Mouse (Mus musculus): Measurements from ENCODE around the gene Usp7. TPM values are rescaled to one million over a fixed set of nuclear protein-coding genes. Genes with fewer than 3 reads are reported as not detected.

Gene Usp7
- polyA plus RNA-seq, 1 experiment from 2014 or later = 15.8 TPM

DNA sequence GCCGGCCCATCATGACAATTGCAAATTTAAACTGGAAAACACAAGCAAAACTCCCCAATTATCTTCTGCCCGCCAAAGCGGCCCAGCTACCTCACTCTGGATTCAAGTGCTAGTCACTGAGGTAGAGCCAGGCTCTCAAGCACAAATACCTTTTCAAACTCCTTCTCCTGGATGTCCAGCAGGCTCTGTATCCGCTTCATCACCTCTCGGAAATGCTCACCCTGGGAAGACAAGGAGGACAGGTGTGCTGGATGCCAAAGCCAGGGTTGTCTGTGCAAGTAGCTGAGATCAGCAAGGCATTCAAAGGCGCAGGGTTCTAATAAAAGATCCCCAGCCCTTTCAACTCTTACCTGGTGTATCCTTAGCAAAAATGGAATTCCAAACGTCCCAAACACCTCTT lies 100.9 kb downstream of the Usp7 start:
- 90% methylated on average over 7 of the region's 7 CpGs for WGBS (ENCODE audit: insufficient replicate concordance)
- no peak overlapping the region for H3K4me2 ChIP-seq (ENCODE audit: low read depth, low read length)
- no peaks in the 10 kb centered on the region for H3K27me3 ChIP-seq (ENCODE audit: insufficient read depth, low read length)
- H3K27ac ChIP-seq (ENCODE audit: low read depth) = no peak overlapping the region
- DNase-seq (no peak), ATAC-seq (no peak)
- no peak overlapping the region for H3K4me3 ChIP-seq (ENCODE audit: low read depth, low read length)
- H3K4me1 ChIP-seq (ENCODE audit: insufficient read depth) = peaks cover 19% of the 10 kb centered on the region
- no peak for TF ChIP-seq EP300 (IDR thresholded peaks at IDR 0.05; ENCODE audit: low read depth)
- TF ChIP-seq CTCF (IDR thresholded peaks at IDR 0.05; ENCODE audit: low read depth) = no peak
- no peaks in the 10 kb centered on the region for H3K9me3 ChIP-seq (ENCODE audit: low read length)
- peaks cover 82% of the 10 kb centered on the region for H3K36me3 ChIP-seq (replicated peaks; ENCODE audit: insufficient read depth, low read length)
- no peak overlapping the region for H3K9ac ChIP-seq (replicated peaks)

DNA sequence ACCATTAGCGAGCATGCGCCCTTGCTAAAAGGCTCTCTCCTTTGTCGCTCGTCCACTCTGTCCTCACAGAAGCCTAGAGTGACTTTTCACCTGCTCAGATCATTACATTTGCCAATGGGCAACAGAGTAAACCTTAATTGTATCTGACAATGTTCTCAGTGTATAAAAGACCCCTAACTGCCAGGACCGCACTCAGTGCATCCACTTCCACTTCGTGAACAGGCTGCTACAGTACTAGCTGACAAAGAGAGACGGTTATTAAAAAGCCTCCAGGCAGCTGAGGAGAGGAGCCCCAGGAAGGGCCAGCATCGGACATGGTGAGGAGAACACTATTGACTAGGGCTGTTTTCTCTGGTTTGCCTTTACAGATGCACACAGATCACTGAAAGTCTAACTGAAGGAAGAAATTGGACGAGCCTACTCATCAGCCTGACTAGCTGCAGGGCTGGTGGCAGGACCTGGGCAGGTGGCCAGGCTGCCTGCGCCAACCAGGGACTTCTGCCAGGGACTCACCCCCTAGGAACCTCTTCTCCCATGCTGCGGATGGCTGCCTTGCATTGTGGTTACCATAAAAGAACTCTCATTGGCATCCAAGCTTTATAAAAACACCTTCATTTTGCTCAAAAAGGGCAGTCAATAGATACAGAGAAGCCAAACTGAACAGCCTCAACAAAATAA lies 102.0 kb downstream of the Usp7 start:
- TF ChIP-seq EP300 (IDR thresholded peaks at IDR 0.05; ENCODE audit: low read depth) (no peak), CTCF (IDR thresholded peaks at IDR 0.05; ENCODE audit: low read depth) (no peak)
- H3K27ac ChIP-seq (ENCODE audit: low read depth) = 0 out of 2 replicates have a peak overlapping the region, but pooled peaks have one; percentile 30
- no peak overlapping the region for H3K4me3 ChIP-seq (ENCODE audit: low read depth, low read length)
- H3K9me3 ChIP-seq (ENCODE audit: low read length) = no peaks in the 10 kb centered on the region
- peaks cover 72% of the 10 kb centered on the region for H3K36me3 ChIP-seq (replicated peaks; ENCODE audit: insufficient read depth, low read length)
- 93% methylated on average over 11 of the region's 11 CpGs for WGBS (ENCODE audit: insufficient replicate concordance)
- no peak overlapping the region for H3K4me2 ChIP-seq (ENCODE audit: low read depth, low read length)
- ATAC-seq (no peak), DNase-seq (no peak)
- no peaks in the 10 kb centered on the region for H3K27me3 ChIP-seq (ENCODE audit: insufficient read depth, low read length)
- H3K9ac ChIP-seq (replicated peaks) = no peak overlapping the region
- peaks cover 26% of the 10 kb centered on the region for H3K4me1 ChIP-seq (ENCODE audit: insufficient read depth)

GRCm38 (mm10) chr16:8687559-8688112 lies 104.5 kb downstream of the Usp7 start:
- TF ChIP-seq EP300 (IDR thresholded peaks at IDR 0.05; ENCODE audit: low read depth) (no peak), CTCF (IDR thresholded peaks at IDR 0.05; ENCODE audit: low read depth) (no peak)
- peak overlapping the region; percentile 59 for H3K9ac ChIP-seq (replicated peaks)
- DNase-seq (no peak), ATAC-seq (no peak)
- peak overlapping the region; percentile 92 for H3K27ac ChIP-seq (ENCODE audit: low read depth)
- H3K4me1 ChIP-seq (ENCODE audit: insufficient read depth) = peaks cover 26% of the 10 kb centered on the region
- peaks cover 52% of the 10 kb centered on the region for H3K36me3 ChIP-seq (replicated peaks; ENCODE audit: insufficient read depth, low read length)
- H3K4me3 ChIP-seq (ENCODE audit: low read depth, low read length) = no peak overlapping the region
- H3K27me3 ChIP-seq (ENCODE audit: insufficient read depth, low read length) = no peaks in the 10 kb centered on the region
- no peaks in the 10 kb centered on the region for H3K9me3 ChIP-seq (ENCODE audit: low read length)
- H3K4me2 ChIP-seq (ENCODE audit: low read depth, low read length) = peak overlapping the region; percentile 62

DNA sequence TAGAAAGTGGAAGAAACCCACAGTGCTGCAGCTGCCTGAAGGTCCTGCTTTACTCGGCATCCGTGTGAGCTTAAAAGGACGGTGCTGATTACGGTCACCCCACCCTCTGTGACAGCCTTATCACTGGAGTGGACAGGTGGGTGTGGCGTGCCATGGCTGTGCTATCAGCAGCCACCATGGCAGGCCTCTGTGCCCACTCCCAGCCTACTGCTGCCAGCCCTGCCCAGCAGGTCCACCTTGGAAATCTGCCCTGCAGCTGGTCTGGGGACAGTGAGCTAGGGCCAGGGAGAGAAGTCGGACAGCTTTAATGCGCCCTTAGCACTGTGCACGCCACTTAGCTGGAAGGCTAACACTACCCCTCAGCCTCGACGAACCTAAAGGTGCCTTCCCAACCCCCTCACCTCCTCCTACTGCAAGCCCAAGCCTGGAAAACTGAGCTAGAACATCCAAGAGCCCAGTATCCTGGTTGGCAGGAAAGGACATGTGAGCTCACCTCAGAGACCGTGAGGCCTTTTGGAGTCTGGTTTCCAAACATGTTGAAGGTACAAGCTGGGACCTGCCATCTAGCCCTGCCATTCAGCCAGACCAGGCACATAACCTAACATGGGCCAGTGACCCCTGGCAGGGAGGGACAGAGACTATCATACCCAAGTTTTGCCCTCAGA lies 105.1 kb downstream of the Usp7 start:
- peak overlapping the region; percentile 62 for H3K4me2 ChIP-seq (ENCODE audit: low read depth, low read length)
- H3K9me3 ChIP-seq (ENCODE audit: low read length) = no peaks in the 10 kb centered on the region
- peak overlapping the region; percentile 20 for H3K4me3 ChIP-seq (ENCODE audit: low read depth, low read length)
- peak overlapping the region; percentile 64 for H3K9ac ChIP-seq (replicated peaks)
- TF ChIP-seq CTCF (IDR thresholded peaks at IDR 0.05; ENCODE audit: low read depth) (no peak), EP300 (IDR thresholded peaks at IDR 0.05; ENCODE audit: low read depth) (peak; percentile 98)
- peaks cover 46% of the 10 kb centered on the region for H3K36me3 ChIP-seq (replicated peaks; ENCODE audit: insufficient read depth, low read length)
- DNase-seq = peak; percentile 84
- peak; percentile 97 for ATAC-seq
- peaks cover 26% of the 10 kb centered on the region for H3K4me1 ChIP-seq (ENCODE audit: insufficient read depth)
- WGBS (ENCODE audit: insufficient replicate concordance) = 51% methylated on average over 11 of the region's 11 CpGs
- H3K27me3 ChIP-seq (ENCODE audit: insufficient read depth, low read length) = no peaks in the 10 kb centered on the region
- H3K27ac ChIP-seq (ENCODE audit: low read depth) = peak overlapping the region; percentile 92

GRCm38 (mm10) chr16:8686121-8686870 lies 105.8 kb downstream of the Usp7 start:
- Histone ChIP-seq H3K4me1 (ENCODE audit: insufficient read depth) (peaks cover 26% of the 10 kb centered on the region), H3K27me3 (ENCODE audit: insufficient read depth, low read length) (no peaks in the 10 kb centered on the region), H3K36me3 (replicated peaks; ENCODE audit: insufficient read depth, low read length) (peaks cover 39% of the 10 kb centered on the region), H3K27ac (ENCODE audit: low read depth) (peak overlapping the region; percentile 87), H3K4me2 (ENCODE audit: low read depth, low read length) (peak overlapping the region; percentile 62), H3K4me3 (ENCODE audit: low read depth, low read length) (peak overlapping the region; percentile 20), H3K9ac (replicated peaks) (peak overlapping the region; percentile 64), H3K9me3 (ENCODE audit: low read length) (no peaks in the 10 kb centered on the region)
- DNase-seq = peak; percentile 88
- peak; percentile 66 for ATAC-seq
- TF ChIP-seq CTCF (IDR thresholded peaks at IDR 0.05; ENCODE audit: low read depth) (peak; percentile 98), EP300 (IDR thresholded peaks at IDR 0.05; ENCODE audit: low read depth) (no peak)
- WGBS (ENCODE audit: insufficient replicate concordance) = 47% methylated on average over 7 of the region's 7 CpGs

GRCm38 (mm10) chr16:8685087-8685486 lies 107.0 kb downstream of the Usp7 start:
- H3K4me1 ChIP-seq (ENCODE audit: insufficient read depth) = peaks cover 26% of the 10 kb centered on the region
- H3K27me3 ChIP-seq (ENCODE audit: insufficient read depth, low read length) = no peaks in the 10 kb centered on the region
- 65% methylated on average over 4 of the region's 4 CpGs for WGBS (ENCODE audit: insufficient replicate concordance)
- no peak overlapping the region for H3K4me2 ChIP-seq (ENCODE audit: low read depth, low read length)
- H3K9ac ChIP-seq (replicated peaks) = no peak overlapping the region
- H3K27ac ChIP-seq (ENCODE audit: low read depth) = 0 out of 2 replicates have a peak overlapping the region, but pooled peaks have one; percentile 4
- ATAC-seq (no peak), DNase-seq (no peak)
- H3K9me3 ChIP-seq (ENCODE audit: low read length) = no peaks in the 10 kb centered on the region
- peaks cover 28% of the 10 kb centered on the region for H3K36me3 ChIP-seq (replicated peaks; ENCODE audit: insufficient read depth, low read length)
- TF ChIP-seq EP300 (IDR thresholded peaks at IDR 0.05; ENCODE audit: low read depth) (no peak), CTCF (IDR thresholded peaks at IDR 0.05; ENCODE audit: low read depth) (no peak)
- no peak overlapping the region for H3K4me3 ChIP-seq (ENCODE audit: low read depth, low read length)

Measured in liver, postnatal 0 days (tissue).